Mouse (Mus musculus): ENCODE data around the gene Trpc4ap.

The Trpc4ap gene

GRCm38 (mm10) chr2:155691336-155691722 lies 855 bp downstream of the Trpc4ap start:
- no peak for DNase-seq

GRCm38 (mm10) chr2:155689211-155689610 lies 3.0 kb downstream of the Trpc4ap start:
- no peak for DNase-seq

GRCm38 (mm10) chr2:155687746-155688145 lies 4.4 kb downstream of the Trpc4ap start:
- DNase-seq, result no peak

GRCm38 (mm10) chr2:155686572-155686971 lies 5.6 kb downstream of the Trpc4ap start:
- no peak for DNase-seq

GRCm38 (mm10) chr2:155683821-155684220 lies 8.4 kb downstream of the Trpc4ap start:
- DNase-seq, result no peak

GRCm38 (mm10) chr2:155683137-155683536 lies 9.0 kb downstream of the Trpc4ap start:
- DNase-seq, result no peak

GRCm38 (mm10) chr2:155681874-155682273 lies 10.3 kb downstream of the Trpc4ap start:
- DNase-seq, result no peak

GRCm38 (mm10) chr2:155681194-155681593 lies 11.0 kb downstream of the Trpc4ap start:
- no peak for DNase-seq

- DNase-seq, result no peak
Observed at GRCm38 (mm10) chr2:155680591-155680990, 11.6 kb downstream of the Trpc4ap start.

- no peak for DNase-seq
Observed at GRCm38 (mm10) chr2:155679586-155680110, 12.5 kb downstream of the Trpc4ap start.

GRCm38 (mm10) chr2:155675118-155675517 lies 17.1 kb downstream of the Trpc4ap start:
- no peak for DNase-seq

- peak; percentile 52 for DNase-seq
Observed at GRCm38 (mm10) chr2:155673546-155673945, 18.6 kb downstream of the Trpc4ap start.

GRCm38 (mm10) chr2:155671236-155671635 lies 20.9 kb downstream of the Trpc4ap start:
- DNase-seq, result no peak

GRCm38 (mm10) chr2:155668461-155668860 lies 23.7 kb downstream of the Trpc4ap start:
- DNase-seq, result no peak

GRCm38 (mm10) chr2:155667881-155668280 lies 24.3 kb downstream of the Trpc4ap start:
- DNase-seq, result no peak

GRCm38 (mm10) chr2:155663910-155664460 lies 28.2 kb downstream of the Trpc4ap start:
- DNase-seq, result no peak

GRCm38 (mm10) chr2:155663097-155663496 lies 29.1 kb downstream of the Trpc4ap start:
- peak; percentile 59 for DNase-seq

- no peak for DNase-seq
Observed at GRCm38 (mm10) chr2:155662390-155662789, 29.8 kb downstream of the Trpc4ap start.

GRCm38 (mm10) chr2:155655759-155656372 lies 36.3 kb downstream of the Trpc4ap start:
- no peak for DNase-seq

GRCm38 (mm10) chr2:155652618-155653017 lies 39.6 kb downstream of the Trpc4ap start:
- DNase-seq, result no peak

GRCm38 (mm10) chr2:155645746-155646145 lies 46.4 kb downstream of the Trpc4ap start:
- no peak for DNase-seq

GRCm38 (mm10) chr2:155641540-155642472 lies 50.4 kb downstream of the Trpc4ap start:
- peak; percentile 66 for DNase-seq

- peak; percentile 89 for DNase-seq
Observed at GRCm38 (mm10) chr2:155640656-155641055, 51.5 kb downstream of the Trpc4ap start.

GRCm38 (mm10) chr2:155637411-155637810 lies 54.8 kb downstream of the Trpc4ap start:
- DNase-seq, result peak; percentile 50

Measured in cerebellum, adult 9-11 months (tissue).